Mouse (Mus musculus) liver, postnatal 0 days (tissue): ENCODE measurements around the gene Fgd1. TPM values are rescaled to one million over a fixed set of nuclear protein-coding genes. Genes with fewer than 3 reads are reported as not detected.

Experiments used
- ATAC-seq: fragments of 200-750 bp; cut with Nextera tagmentation; 2 replicates; pipeline ENCODE4 v1.8.0; 2017; ENCODE audit warnings: mild to moderate bottlenecking, moderate library complexity
- DNase-seq: peaks from one replicate; pipeline ENCODE4 v3.0.0-alpha.2; 2016
- H3K27ac ChIP-seq: fragments of 300-500 bp; sonication (generic); 2 replicates; pipeline ENCODE4 v1.5.1; 2014; ENCODE audit warnings: antibody characterized with exemption, moderate library complexity, mild to moderate bottlenecking, low read depth
- H3K27me3 ChIP-seq: fragments of 300-500 bp; sonication (generic); 2 replicates; pipeline ENCODE4 v1.6.1; 2014; ENCODE audit warnings: low read length, control low read depth, mixed read lengths; ENCODE audit not compliant: insufficient read depth
- H3K36me3 ChIP-seq: fragments of 300-500 bp; sonication (generic); replicated peaks from 2 replicates; pipeline ENCODE4 v1.6.1; 2014; ENCODE audit warnings: mild to moderate bottlenecking, control low read depth, low read length, moderate library complexity, mixed read lengths; ENCODE audit not compliant: insufficient read depth
- H3K4me1 ChIP-seq: fragments of 300-500 bp; sonication (generic); 2 replicates; pipeline ENCODE4 v1.6.1; 2014; ENCODE audit warnings: antibody characterized with exemption, mild to moderate bottlenecking, control low read depth; ENCODE audit not compliant: insufficient read depth
- H3K4me2 ChIP-seq: fragments of 300-500 bp; sonication (generic); 2 replicates; pipeline ENCODE4 v1.6.1; 2014; ENCODE audit warnings: low read depth, mild to moderate bottlenecking, low read length, moderate library complexity, mixed read lengths
- H3K4me3 ChIP-seq: fragments of 300-500 bp; sonication (generic); 2 replicates; pipeline ENCODE4 v1.5.1; 2014; ENCODE audit warnings: low read depth, low read length
- H3K9ac ChIP-seq: fragments of 300-500 bp; sonication (generic); replicated peaks from 2 replicates; pipeline ENCODE4 v1.6.1; 2014; ENCODE audit warnings: mild to moderate bottlenecking, moderate library complexity
- H3K9me3 ChIP-seq: fragments of 300-500 bp; sonication (generic); 2 replicates; pipeline ENCODE4 v1.6.1; 2016; ENCODE audit warnings: mild to moderate bottlenecking, control low read depth, low read length, mixed read lengths
- CTCF ChIP-seq: sonication (generic); IDR thresholded peaks from 2 replicates; pipeline ENCODE4 v1.5.1; 2016; ENCODE audit warnings: antibody characterized with exemption, low read depth
- EP300 ChIP-seq: IDR thresholded peaks from 2 replicates; pipeline ENCODE4 v1.6.1; 2016; ENCODE audit warnings: antibody characterized with exemption, low read depth, mild to moderate bottlenecking
- WGBS: fragments of 180-500 bp; shearing (Covaris S2); extraction: QIAGEN DNeasy Blood & Tissue Kit; methylation state at CpG from one replicate; pipeline ENCODE4 v1.1.7; 2014; ENCODE audit not compliant: insufficient replicate concordance; 5-methylcytosine and 5-hydroxymethylcytosine counted together
- polyA plus RNA-seq: library from polyadenylated mRNA; unstranded; fragments of >200 nt; fragmentation: Nextera tagmentation; extraction: Ambion mirVana; gene quantifications from 2 replicates; pipeline ENCODE4 v1.2.1, GENCODE M21; 2015

Fgd1 gene
- polyA plus RNA-seq = 0.86 and 1.1 TPM in 2 replicates

- TF ChIP-seq EP300 (no peak), CTCF (no peak)
- Histone ChIP-seq H3K4me2 (peak within 1 kb of the TSS; percentile 72), H3K4me1 (no peaks in the 10 kb centered on the region), H3K9me3 (no peaks in the 10 kb centered on the region), H3K36me3 (no peaks in the 10 kb centered on the region), H3K27me3 (peaks cover 3% of the 10 kb centered on the region; the same call in 1 of the 2 replicates), H3K9ac (peak within 1 kb of the TSS; percentile 61; the same call in 1 of the 2 replicates), H3K27ac (peak within 1 kb of the TSS; percentile 39; the same call in 1 of the 2 replicates), H3K4me3 (peak within 1 kb of the TSS; percentile 60)
- no peak for DNase-seq
- WGBS = 88% methylated on average over 8 of the region's 8 CpGs
- no peak for ATAC-seq
These were observed at the start of gene Fgd1 for GRCm38 (mm10) chrX:151045850-151046249. Gene Fgd1, plus strand, starts transcription at chrX:151046150.

DNA sequence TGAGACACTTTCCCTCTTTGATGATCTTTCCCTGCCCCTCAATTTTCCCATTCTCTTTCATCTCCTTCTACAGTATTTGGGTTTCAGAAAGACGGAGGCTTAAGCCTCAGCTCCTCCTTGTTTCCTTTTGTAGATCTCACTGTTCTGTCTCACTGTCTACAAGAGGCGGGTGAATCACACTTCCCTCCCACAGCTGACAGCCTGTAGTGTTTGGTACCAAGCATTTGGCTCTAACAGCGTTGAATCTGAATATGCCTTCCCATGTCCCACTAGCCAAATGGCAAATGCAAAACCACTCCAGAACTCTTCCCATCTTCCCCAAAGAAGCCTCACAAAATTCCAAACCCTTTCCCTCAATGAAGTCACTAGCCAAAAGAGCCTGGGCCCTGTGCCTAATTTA is 49.2 kb upstream of the Fgd1 start:
- no peak for TF ChIP-seq CTCF
- Histone ChIP-seq H3K4me3 (no peak overlapping the region), H3K27me3 (no peaks in the 10 kb centered on the region), H3K4me2 (no peak overlapping the region), H3K36me3 (peaks cover 14% of the 10 kb centered on the region; the same call in 1 of the 2 replicates), H3K4me1 (no peaks in the 10 kb centered on the region), H3K27ac (no peak overlapping the region), H3K9ac (no peak overlapping the region), H3K9me3 (no peaks in the 10 kb centered on the region)
- WGBS = 88% methylated on average over 3 of the region's 3 CpGs
- DNase-seq (no peak), ATAC-seq (no peak)

DNA sequence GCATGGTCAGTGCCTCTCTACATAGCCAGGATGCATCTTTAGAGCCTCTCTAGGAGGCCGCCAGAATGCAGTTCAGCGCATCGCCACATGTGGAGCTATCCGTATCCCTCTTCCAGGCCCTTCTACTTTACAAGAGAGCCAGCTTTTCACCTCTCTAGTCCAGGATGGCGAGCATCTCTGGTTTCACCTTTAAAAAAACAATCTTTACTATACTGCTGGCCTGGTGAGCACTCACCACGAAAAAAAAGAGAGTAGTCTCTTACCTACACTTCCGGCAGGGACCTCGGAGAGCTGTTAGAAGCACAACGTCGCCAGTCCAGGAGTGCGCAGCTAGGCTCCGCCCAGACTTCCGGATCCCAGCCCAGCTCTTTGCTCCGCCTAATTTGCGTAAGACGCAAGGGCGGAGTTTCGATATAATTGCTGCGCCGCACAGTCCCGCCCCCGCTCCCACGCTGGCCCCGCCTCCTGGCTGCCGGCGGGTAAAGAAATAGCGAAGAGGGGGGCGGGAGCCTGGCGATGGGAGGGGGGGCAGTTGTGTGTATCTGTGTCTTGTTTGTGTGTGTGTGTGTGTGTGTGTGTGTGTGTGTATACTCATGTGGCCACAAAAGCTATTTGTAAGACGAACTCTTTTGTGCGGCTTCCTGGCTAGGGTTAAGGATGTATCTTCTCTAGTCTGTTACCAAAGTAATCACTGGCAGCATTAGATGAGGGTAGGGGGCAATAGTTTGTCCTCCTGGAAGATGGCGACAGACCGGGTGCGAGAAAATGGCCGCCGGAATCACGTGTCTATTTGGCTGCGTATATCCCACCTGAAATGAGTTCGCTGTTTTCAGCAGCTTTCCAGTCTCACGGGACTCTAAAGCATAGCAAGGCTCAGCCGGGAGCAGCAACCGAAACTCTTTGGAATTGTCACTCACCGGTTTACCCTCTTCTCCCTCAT is 28.7 kb upstream of the Fgd1 start, which contains the start of gene Gnl3l:
Gene Gnl3l, minus strand, starts transcription at position 385 of the 940 bp plus-strand sequence.
- no peaks in the 10 kb centered on the region for H3K9me3 ChIP-seq
- H3K27ac ChIP-seq = peak within 1 kb of the TSS; percentile 19
- H3K36me3 ChIP-seq = no peaks in the 10 kb centered on the region; the same call in 1 of the 2 replicates
- peak within 1 kb of the TSS; percentile 53 for H3K4me3 ChIP-seq
- ATAC-seq (peak; percentile 97), DNase-seq (peak; percentile 88)
- H3K9ac ChIP-seq = peak within 1 kb of the TSS; percentile 19
- peak within 1 kb of the TSS; percentile 59 for H3K4me2 ChIP-seq
- H3K27me3 ChIP-seq = no peaks in the 10 kb centered on the region
- 24% methylated on average over 39 of the region's 43 CpGs for WGBS
- TF ChIP-seq CTCF = peak; percentile 67
- TF ChIP-seq EP300 = no peak
- H3K4me1 ChIP-seq = no peaks in the 10 kb centered on the region

GRCm38 (mm10) chrX:151017897-151018296 is 28.1 kb upstream of the Fgd1 start:
- H3K27me3 ChIP-seq = no peaks in the 10 kb centered on the region
- H3K36me3 ChIP-seq = no peaks in the 10 kb centered on the region; the same call in 1 of the 2 replicates
- no peak for TF ChIP-seq EP300
- no peak for TF ChIP-seq CTCF
- H3K4me3 ChIP-seq = peak overlapping the region; percentile 53
- 10% methylated on average over 3 of the region's 3 CpGs for WGBS
- DNase-seq = no peak
- H3K9me3 ChIP-seq = no peaks in the 10 kb centered on the region
- H3K4me2 ChIP-seq = peak overlapping the region; percentile 59
- no peak overlapping the region for H3K27ac ChIP-seq
- peak overlapping the region; percentile 19 for H3K9ac ChIP-seq
- H3K4me1 ChIP-seq = no peaks in the 10 kb centered on the region
- no peak for ATAC-seq

DNA sequence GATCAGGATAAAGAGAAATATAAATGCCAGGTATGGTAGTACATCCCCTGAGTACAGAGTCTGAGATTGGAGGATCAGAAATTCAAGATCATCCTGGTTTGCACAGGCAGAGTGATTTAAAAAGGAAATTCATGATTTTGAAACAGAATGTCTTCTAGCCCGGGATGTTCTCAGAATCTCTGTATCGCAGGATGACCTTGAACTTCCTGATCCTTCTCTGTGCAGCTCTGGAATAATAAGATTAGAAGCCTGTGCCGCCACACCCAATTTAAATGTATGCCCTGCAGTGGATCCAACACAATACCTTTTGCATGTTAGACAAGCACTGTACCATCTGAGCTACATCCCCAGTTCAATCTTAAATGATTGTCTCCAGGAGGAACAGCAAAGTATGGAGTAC is 27.2 kb upstream of the Fgd1 start:
- Histone ChIP-seq H3K4me1 (no peaks in the 10 kb centered on the region), H3K4me2 (no peak overlapping the region), H3K36me3 (no peaks in the 10 kb centered on the region), H3K27me3 (no peaks in the 10 kb centered on the region), H3K4me3 (no peak overlapping the region), H3K9ac (no peak overlapping the region), H3K27ac (no peak overlapping the region), H3K9me3 (no peaks in the 10 kb centered on the region)
- TF ChIP-seq CTCF (no peak), EP300 (no peak)
- no peak for DNase-seq
- 61% methylated on average over 3 of the region's 3 CpGs for WGBS
- ATAC-seq = no peak

DNA sequence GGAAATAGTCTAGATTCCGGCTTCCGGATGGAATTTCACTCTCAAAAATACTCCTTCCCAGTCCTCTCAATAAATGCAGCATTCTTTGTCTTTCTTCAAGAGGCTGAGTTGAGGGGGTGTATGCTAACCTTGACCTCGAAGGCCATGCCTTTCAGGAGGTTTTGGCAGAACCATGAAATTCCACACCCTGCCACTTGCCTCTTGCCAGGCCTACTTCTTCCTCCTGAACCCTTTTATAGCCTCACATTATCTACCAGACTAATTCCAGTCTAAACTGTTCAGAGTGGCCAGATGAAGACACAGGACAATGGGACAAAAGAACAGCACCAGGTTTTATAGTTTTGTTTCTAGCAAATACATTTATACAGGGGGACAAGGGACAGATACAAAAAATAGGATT is 14.6 kb upstream of the Fgd1 start:
- no peak for DNase-seq
- Histone ChIP-seq H3K36me3 (no peaks in the 10 kb centered on the region), H3K4me3 (no peak overlapping the region), H3K4me1 (no peaks in the 10 kb centered on the region), H3K27me3 (peaks cover 6% of the 10 kb centered on the region; the same call in 1 of the 2 replicates), H3K27ac (no peak overlapping the region), H3K4me2 (no peak overlapping the region), H3K9ac (no peak overlapping the region), H3K9me3 (no peaks in the 10 kb centered on the region)
- 71% methylated on average over 3 of the region's 3 CpGs for WGBS
- TF ChIP-seq EP300 (no peak), CTCF (no peak)
- no peak for ATAC-seq
